Mouse (Mus musculus) adrenal gland, postnatal 25 days (tissue): ENCODE results near the gene Trak1. TPM values are rescaled to one million over a fixed set of nuclear protein-coding genes. Genes with fewer than 3 reads are reported as not detected.

Source experiments
- DNase-seq: peaks from one replicate; pipeline ENCODE4 v3.0.0; 2021; ENCODE audit warnings: mixed read lengths
- total RNA-seq: library from RNA; stranded (reverse); gene quantifications from 2 replicates; pipeline ENCODE4 v1.2.3, GENCODE M21; 2021

The Trak1 gene
- total RNA-seq, 1 experiment from 2014 or later, result 70.3 TPM

GRCm38 (mm10) chr9:121347981-121348380 is 50.7 kb downstream of the Trak1 start:
- DNase-seq, result no peak

GRCm38 (mm10) chr9:121348476-121348875 is 51.2 kb downstream of the Trak1 start:
- no peak for DNase-seq

- DNase-seq, result no peak
These were observed 51.8 kb downstream of the Trak1 start for GRCm38 (mm10) chr9:121349111-121349510.

- no peak for DNase-seq
These were observed 53.3 kb downstream of the Trak1 start for GRCm38 (mm10) chr9:121350601-121351000.

- DNase-seq, result no peak
These were observed 54.2 kb downstream of the Trak1 start for GRCm38 (mm10) chr9:121351388-121352078.

- no peak for DNase-seq
These were observed 54.9 kb downstream of the Trak1 start for GRCm38 (mm10) chr9:121352131-121352606.

- no peak for DNase-seq
These were observed 55.4 kb downstream of the Trak1 start for GRCm38 (mm10) chr9:121352726-121353125.

GRCm38 (mm10) chr9:121354792-121355390 is 57.6 kb downstream of the Trak1 start:
- peak; percentile 57 for DNase-seq

GRCm38 (mm10) chr9:121355431-121356141 is 58.3 kb downstream of the Trak1 start:
- no peak for DNase-seq

- DNase-seq, result no peak
These were observed 59.8 kb downstream of the Trak1 start for GRCm38 (mm10) chr9:121357102-121357501.

GRCm38 (mm10) chr9:121357582-121358275 is 60.4 kb downstream of the Trak1 start:
- DNase-seq, result no peak

GRCm38 (mm10) chr9:121358418-121358817 is 61.1 kb downstream of the Trak1 start:
- no peak for DNase-seq

- no peak for DNase-seq
These were observed 62.1 kb downstream of the Trak1 start for GRCm38 (mm10) chr9:121359266-121359972.

- no peak for DNase-seq
These were observed 63.1 kb downstream of the Trak1 start for GRCm38 (mm10) chr9:121360327-121360954.

GRCm38 (mm10) chr9:121361010-121361409 is 63.7 kb downstream of the Trak1 start:
- DNase-seq, result no peak

- no peak for DNase-seq
These were observed 66.6 kb downstream of the Trak1 start for GRCm38 (mm10) chr9:121363932-121364331.

GRCm38 (mm10) chr9:121366135-121366863 is 69.0 kb downstream of the Trak1 start:
- peak; percentile 84 for DNase-seq

- peak; percentile 47 for DNase-seq
These were observed 69.6 kb downstream of the Trak1 start for GRCm38 (mm10) chr9:121366864-121367245.

GRCm38 (mm10) chr9:121369573-121369972 is 72.3 kb downstream of the Trak1 start:
- DNase-seq, result no peak

- peak; percentile 80 for DNase-seq
These were observed 74.1 kb downstream of the Trak1 start for GRCm38 (mm10) chr9:121371346-121371891.
